Mouse (Mus musculus) T-helper 2 cell (primary cell): ENCODE data around the gene Gnptg.

Source experiments
- in situ Hi-C: fragments of 300-600 bp; cut with MboI, MseI; formaldehyde crosslinking; loops from one replicate; pipeline ENCODE4 v1.15.1; 2025; ENCODE audit warnings: high pct_unique_total_duplicates

Gene Gnptg

GRCm38 (mm10) chr17:25239695-25240636 is at the start of gene Gnptg, which contains the start of gene Tsr3:
Gene Gnptg (minus strand): TSS chr17:25240124.
Gene Tsr3 (plus strand): TSS chr17:25240170.
- in situ Hi-C loops, result no loop called here

GRCm38 (mm10) chr17:25288842-25289241 is 48.9 kb upstream of the Gnptg start:
- in situ Hi-C loops, result no loop called here

GRCm38 (mm10) chr17:25285033-25285432 is 45.1 kb upstream of the Gnptg start:
- in situ Hi-C loops, result no loop called here

GRCm38 (mm10) chr17:25282133-25282532 is 42.2 kb upstream of the Gnptg start:
- in situ Hi-C loops, result no loop called here

GRCm38 (mm10) chr17:25275833-25276232 is 35.9 kb upstream of the Gnptg start:
- in situ Hi-C loops, result no loop called here

- in situ Hi-C loops, result loop anchor here (5.0 kb wide), 1 partner anchor 52 kb away; no protein-coding TSS in a partner anchor
These were observed 34.8 kb upstream of the Gnptg start, which contains the start of gene Ube2i for GRCm38 (mm10) chr17:25274571-25275346. Gene Ube2i (minus strand): TSS chr17:25274622.

- in situ Hi-C loops, result loop anchor here (5.0 kb wide), 1 partner anchor 52 kb away; no protein-coding TSS in a partner anchor
These were observed 34.0 kb upstream of the Gnptg start for GRCm38 (mm10) chr17:25273706-25274501.

GRCm38 (mm10) chr17:25272951-25273705 is 33.2 kb upstream of the Gnptg start:
- in situ Hi-C loops, result loop anchor here (5.0 kb wide), 1 partner anchor 51 kb away; no protein-coding TSS in a partner anchor

- in situ Hi-C loops, result loop anchor here (5.0 kb wide), 1 partner anchor 50 kb away; no protein-coding TSS in a partner anchor
These were observed 32.4 kb upstream of the Gnptg start for GRCm38 (mm10) chr17:25272326-25272725.

- in situ Hi-C loops, result loop anchor here (5.0 kb wide), 1 partner anchor 49 kb away; no protein-coding TSS in a partner anchor
These were observed 30.9 kb upstream of the Gnptg start for GRCm38 (mm10) chr17:25270795-25271335.

GRCm38 (mm10) chr17:25264453-25264852 is 24.5 kb upstream of the Gnptg start:
- in situ Hi-C loops, result no loop called here

GRCm38 (mm10) chr17:25257804-25258261 is 17.9 kb upstream of the Gnptg start:
- in situ Hi-C loops, result no loop called here

GRCm38 (mm10) chr17:25256140-25256754 is 16.3 kb upstream of the Gnptg start, which contains the start of gene Baiap3:
Gene Baiap3 (minus strand): TSS chr17:25256364.
- in situ Hi-C loops, result no loop called here

- in situ Hi-C loops, result no loop called here
These were observed 15.2 kb upstream of the Gnptg start for GRCm38 (mm10) chr17:25255110-25255509.

GRCm38 (mm10) chr17:25253760-25254159 is 13.8 kb upstream of the Gnptg start:
- in situ Hi-C loops, result no loop called here

- in situ Hi-C loops, result no loop called here
These were observed 12.7 kb upstream of the Gnptg start for GRCm38 (mm10) chr17:25252643-25253042.

- in situ Hi-C loops, result no loop called here
These were observed 10.4 kb upstream of the Gnptg start for GRCm38 (mm10) chr17:25250181-25250835.

GRCm38 (mm10) chr17:25248033-25248750 is 8.3 kb upstream of the Gnptg start:
- in situ Hi-C loops, result no loop called here
